Mouse (Mus musculus): ENCODE measurements around the gene Dpf3.

Dpf3 gene

DNA sequence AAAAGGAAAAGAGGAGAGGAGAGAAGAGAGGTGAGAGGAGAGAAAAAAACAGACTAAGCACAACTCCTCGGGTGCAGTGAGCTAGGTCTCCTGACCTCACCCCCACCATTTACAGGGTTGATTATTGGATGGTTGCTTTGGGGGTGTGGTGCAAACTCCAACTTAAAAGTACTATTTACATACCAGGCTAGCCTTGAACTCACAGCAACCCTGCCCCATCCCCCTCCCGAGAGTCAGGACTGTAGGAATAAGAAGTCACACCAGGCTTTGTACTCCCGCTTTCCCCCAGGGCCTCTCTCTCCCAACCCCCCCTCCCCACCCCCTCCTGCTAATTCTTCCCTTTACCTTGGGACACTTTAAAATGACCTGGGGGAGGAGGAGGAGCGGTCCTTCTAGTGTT, 8.8 kb upstream of the Dpf3 start:
- no peak for DNase-seq (ENCODE audit: low spot score in 2 of 2)

DNA sequence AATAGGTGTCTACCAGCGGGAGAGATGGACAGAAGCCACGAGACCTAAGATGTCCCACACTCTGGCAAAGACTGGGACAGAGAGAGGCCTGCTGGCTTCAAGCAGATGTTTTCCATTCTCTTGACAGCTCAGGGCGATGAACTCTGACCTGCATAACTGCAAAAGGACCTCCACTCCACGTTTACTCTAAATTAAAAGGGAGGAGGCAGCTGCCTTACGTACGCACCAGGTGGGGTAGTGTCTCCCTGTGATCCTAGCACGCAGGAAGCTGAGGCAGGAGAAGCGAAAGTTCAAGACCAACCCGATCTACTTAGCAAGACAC, 8.4 kb upstream of the Dpf3 start:
- no peak for DNase-seq (ENCODE audit: low spot score in 2 of 2)

DNA sequence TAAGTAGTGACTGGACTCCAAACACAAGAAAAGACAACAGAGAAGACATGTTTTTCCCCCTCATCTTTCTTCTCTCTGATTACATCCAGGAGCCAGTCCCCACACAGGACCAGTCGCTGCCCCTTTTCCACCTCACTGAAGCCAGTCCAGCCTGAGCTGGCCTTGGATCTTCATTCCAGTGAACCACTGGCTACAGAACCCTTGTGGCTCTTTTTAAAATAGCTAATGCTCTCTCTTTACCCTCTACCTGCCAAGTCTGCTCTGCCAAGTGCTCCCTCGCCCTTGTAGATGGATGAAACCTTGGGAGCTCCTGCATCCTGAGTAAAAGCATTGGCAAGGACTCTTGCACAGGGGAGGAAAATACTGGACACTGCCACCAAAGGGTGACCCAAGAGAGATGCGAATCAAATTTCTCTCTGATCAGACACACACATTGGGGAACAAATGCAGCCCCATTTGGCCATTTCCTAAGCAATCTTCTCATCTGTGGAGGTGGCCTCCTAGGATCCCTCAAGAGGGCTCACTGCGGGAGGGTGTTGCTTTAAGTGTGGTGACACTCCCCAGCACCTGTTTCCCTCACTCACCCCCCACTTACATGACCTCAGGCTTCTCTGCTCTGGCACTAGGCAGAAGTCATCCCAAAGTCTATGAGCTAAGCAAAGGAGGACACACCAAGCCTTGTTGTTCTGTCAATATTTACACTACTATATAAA, 7.9 kb upstream of the Dpf3 start:
- DNase-seq (ENCODE audit: low spot score in 2 of 2), result no peak

DNA sequence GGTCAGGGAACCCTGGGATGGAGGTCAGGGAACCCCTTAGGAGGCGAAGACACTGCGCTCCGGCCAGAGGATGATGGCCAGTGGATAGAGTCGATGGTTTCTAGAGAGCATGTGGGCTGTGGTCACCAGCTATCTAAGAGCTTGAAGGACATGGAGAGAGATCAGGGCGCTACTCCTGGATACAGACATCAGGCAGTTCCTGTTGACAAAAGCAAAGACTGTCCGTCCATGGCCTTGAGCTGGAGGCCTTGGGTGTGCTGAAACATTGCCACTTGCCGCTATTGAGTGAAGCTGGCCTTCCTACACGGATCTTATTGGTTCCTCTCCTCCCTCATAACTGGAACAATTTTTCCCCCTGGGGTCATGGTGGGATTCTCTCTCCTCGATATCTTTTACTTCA, 6.7 kb upstream of the Dpf3 start:
- no peak for DNase-seq (ENCODE audit: low spot score in 2 of 2)

DNA sequence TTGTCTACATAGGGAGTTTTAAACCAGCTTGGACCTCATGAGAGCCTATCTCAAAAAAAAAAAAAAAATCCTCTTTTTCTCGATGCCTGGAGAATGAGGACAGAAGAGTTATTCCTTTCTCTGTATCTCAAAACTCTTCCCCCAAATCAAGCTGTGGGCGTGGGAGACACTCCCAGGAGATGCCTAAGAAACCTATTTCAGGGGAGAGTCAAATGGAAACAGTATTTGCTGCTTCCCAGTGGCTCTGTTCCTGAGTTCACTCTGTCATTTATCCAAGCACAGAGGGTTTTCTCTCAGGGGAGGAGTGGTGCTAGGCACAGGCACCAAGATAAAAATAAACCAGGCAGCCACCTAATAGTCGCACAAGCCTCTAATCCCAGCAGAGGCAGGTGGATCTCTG, 5.3 kb upstream of the Dpf3 start:
- DNase-seq (ENCODE audit: low spot score in 2 of 2), result no peak

DNA sequence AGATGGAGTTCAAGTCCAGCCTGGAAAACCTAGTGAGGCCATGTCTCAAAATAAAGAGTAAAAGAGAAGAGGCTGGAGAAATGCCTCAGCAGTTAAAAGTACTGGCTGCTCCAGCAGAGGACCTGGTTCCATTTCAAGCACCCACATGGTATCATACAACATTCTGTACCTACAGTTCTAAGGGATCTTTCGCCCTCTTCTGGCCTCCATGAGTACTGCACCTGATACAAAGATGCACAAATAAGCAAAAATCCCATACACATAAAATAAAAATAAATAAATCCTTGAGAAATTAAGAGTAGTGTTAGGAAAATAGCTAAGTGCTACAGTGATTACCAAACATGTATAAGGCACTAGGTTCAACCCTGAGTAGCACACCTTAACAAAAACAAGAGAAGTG, 4.1 kb upstream of the Dpf3 start:
- DNase-seq (ENCODE audit: low spot score in 2 of 2), result peak in 1 of 2 experiments; percentile 13

DNA sequence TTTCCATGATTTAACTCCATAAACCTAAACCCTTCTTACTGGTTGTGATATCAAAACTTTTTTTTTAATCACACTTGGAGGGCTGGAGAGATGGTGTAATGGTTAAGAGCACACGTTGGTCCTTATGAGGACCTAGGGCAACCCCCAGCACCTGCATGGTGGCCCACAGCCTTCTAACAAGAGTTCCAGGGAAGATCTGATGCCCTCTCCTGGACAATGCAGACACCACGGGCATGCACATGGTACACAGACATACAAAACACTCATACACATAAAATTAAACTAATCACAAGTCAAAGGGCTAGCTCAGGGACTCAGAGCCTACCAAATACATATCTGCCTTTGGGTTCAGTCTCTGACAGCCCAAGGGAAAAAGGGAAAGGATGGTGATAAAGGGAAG, 2.2 kb upstream of the Dpf3 start:
- no peak for DNase-seq (ENCODE audit: low spot score in 2 of 2)

DNA sequence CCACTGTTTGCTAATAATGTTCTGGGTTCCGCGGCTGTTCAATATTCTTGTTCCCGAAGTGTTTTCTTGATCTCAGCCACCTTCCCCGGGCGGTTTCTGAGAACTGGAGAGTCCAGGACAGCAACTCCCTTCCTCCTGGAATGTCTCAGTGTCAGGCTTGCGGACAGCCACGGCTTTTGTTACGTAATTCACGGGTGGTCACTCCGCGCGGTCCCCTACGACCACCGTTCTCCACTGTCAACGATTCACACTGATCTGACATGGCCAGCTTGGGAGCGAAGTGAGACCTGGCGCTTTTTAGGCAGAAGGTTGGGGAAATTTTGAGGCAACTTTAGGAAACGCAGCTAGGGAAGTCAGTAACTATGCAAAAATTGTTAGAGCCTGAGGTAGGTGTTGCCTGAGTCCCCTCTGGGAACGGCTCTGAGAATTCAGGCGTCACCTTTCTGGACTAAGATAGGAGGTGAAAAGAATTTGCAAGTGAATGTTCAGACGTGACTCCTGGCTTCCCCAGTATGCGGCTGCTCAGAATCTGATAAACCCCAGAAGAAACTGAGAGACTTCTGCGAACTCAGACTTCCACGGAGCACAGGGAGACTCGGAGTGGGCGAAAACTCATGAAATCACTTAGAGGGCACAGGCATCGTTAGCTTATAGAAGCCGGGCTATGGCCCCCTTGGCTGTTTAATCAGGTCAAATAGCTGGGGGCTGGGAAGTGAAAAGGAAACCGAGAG, 860 bp upstream of the Dpf3 start:
- DNase-seq (ENCODE audit: low spot score in 2 of 2), result no peak

DNA sequence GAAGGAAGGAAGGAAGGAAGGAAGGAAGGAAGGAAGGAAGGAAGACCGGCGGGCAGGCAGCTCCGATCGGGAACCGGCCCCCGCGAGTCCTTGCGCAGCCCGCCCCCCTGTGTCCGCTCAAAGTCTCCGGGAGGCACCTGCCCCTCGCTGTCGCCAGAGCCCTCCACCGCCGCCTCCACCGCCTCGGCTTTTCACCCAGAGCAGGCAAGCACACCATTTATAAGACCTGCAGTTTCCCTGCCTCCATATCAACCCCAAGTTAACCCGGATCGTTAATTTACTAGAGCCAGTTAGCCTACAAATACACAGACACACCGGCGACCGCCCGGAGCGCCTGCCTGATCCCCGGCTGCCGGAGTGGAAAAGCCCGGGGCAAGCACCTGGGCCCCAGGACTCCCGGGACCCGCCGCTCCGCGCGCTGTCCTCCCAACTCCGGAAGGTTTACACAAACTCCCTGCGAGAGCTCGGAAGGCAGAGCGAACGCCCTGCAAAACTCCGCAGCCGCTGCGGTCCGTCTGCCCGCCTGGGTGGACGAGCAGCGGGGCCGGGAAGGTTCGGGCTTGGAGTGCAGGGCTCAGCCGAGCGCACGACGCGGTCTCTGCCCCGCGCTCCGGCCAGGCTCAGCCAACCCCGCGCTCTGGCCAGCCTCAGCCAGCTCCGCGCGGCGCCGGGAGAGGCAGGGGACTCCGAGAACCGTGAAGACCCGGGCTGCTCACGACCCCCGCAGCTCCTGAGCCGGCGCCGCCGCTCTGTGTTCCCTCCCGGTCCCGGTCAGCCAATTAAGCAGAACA, 650 bp downstream of the Dpf3 start:
- DNase-seq (ENCODE audit: low spot score in 2 of 2), result peak; percentile 6 to 27

DNA sequence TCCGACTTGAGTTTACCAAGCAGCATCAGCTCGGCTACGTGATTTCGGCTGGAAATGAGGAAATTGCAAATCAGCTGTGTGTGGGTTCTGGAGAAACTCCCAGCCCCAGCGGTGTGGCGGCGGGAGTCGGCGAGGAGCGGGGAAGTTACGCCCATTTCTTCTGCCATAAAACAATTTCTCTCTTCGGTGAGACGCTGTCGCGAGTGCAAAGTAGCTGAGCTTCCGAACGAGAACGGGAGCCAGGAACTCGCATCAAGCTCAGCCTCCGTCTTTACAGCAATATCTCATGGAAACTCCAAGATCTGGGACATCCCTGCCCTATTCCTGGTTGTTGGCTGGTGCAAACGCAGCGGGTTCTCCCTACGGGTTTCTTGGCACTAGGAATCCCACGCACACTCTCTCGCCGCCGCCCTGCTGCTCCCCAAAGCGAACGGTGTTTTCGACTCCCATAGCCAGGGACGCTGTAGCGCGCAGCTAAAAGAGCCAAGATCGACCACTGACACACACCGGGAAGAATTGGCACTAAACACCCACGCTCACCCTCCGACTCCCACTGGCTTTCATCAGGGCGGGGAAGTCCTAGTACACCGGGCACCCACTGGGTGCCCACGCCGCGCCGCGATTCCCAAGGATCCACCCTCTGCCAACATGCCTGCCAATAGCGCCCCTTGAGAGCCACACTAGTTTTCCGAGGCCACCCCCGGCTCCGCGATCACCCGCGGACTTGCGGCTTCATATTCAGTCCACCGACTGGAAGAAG, 1.4 kb downstream of the Dpf3 start:
- DNase-seq (ENCODE audit: low spot score in 2 of 2), result peak in 1 of 2 experiments; percentile 6

DNA sequence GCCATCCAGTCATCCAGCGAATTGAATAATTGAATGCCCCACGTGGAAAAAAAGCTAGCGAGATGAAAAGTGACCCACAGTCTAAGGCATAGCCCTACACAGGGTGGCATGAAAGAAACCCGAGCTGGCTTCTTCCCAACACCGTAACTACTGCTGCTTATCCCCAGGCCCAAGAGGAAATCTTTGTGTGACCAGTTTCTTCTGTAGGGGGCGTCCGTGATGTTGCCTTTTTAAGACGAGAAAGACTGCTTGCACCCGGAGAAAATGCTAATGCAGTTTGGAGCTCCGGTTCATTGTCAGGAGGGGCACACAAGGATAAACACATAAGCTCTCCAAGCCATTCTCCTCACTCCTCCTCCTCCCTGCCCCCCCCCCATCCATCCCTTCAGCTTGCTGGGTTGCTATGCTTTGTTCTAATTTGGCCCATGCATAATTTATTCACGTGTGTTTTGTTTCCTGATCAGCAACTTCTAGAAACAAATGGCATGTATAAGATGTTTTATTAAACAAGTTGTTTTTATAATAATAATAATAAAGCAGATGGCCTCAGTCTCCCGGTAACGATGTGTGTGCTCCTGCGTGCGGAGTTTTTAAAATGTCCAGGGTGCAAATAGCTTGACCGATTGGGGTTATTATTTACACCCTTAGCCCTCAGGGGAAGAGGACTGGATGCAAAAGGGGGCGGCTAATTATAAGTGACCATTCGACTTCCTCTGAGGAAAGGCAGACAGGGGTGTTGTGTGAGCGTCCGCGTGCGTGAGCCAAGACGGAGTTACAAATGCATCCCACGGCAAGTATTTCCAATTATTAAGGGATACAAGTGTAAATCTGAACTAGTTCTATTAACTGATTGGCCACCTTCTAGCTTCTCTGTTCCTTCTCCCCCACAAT, 2.4 kb downstream of the Dpf3 start:
- DNase-seq (ENCODE audit: low spot score in 2 of 2), result peak in 1 of 2 experiments; percentile 5

DNA sequence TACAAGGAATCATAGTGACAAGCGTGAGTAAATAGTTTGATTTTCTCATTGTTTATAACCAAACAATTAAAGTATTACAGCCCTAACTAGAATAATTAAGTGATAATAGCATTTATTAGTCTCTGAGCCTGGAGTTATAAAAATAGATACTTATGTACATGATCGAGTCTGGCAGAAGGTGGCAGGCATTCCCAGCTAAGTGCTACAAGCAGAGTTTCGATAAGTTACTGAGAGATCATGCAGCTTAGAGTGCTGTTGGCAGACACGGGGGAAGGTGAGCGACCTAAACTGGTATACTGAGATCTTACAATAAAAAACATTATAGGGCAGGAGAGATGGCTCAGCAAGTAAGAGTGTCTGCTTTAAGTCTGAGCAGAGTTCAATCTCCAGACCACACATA, 3.9 kb downstream of the Dpf3 start:
- no peak for DNase-seq (ENCODE audit: low spot score in 2 of 2)

DNA sequence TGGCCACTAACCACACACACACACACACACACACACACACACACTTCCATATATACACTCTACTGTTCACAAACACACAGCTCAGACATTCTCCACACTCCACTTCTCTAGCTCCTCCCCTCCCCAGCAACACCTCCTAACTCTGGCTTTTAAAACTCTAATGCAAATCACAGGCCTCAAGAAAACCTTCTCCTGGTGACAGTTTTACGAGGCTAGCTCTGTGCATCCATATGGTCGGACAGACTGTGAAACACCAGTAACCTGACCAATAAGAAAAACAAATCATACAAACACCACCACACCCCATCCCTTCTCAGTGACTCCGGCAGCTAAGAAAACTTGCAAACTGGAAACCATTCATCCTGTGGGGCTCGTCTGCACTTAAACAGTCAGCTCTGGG, 6.1 kb downstream of the Dpf3 start:
- DNase-seq (ENCODE audit: low spot score in 2 of 2), result no peak

DNA sequence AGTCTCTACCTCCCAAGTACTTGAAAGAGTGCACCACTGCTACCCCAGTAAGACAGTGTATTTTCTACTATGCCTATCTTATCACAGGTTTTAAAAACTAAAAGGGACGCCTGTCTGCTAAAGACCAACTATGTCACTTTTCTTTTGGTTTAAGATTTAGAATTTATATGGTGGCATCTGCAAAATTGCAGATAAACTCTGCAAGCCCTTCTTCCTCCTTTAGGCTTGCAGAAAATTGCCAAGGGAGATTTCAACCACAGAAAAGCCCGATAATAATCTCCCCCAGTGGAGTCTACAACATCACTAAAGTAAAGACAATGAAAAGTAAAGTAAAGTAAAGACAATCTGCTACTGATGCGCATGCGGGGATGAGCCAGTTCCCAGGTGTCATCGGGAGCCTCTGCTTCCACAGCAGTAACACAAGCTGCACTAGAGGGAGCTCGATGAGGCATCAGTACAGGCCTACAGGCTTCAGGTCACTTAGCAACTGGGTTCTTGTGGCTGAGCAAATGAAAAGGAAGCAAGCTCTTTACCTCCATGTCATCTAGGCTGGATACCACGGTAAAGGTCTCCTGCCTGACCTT, 7.6 kb downstream of the Dpf3 start:
- DNase-seq (ENCODE audit: low spot score in 2 of 2), result no peak

DNA sequence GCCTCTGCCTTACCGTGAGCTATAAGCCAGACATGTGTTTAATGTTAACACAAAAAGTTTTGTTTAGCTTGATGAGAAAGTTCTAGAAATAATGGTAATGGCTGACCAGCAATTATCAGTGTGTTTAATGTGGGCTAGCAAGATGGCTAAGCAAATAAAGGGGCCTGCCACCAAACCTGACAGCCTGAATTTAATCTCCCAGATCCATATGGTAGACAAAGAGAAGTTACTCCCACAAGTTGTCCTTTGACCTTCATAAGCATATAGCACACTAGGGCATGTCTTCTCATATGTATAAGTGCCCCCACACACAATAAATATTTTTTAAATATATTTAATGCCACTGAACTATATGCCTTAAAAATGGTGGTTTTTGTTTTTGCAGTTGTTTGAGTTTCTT, 8.4 kb downstream of the Dpf3 start:
- no peak for DNase-seq (ENCODE audit: low spot score in 2 of 2)

DNA sequence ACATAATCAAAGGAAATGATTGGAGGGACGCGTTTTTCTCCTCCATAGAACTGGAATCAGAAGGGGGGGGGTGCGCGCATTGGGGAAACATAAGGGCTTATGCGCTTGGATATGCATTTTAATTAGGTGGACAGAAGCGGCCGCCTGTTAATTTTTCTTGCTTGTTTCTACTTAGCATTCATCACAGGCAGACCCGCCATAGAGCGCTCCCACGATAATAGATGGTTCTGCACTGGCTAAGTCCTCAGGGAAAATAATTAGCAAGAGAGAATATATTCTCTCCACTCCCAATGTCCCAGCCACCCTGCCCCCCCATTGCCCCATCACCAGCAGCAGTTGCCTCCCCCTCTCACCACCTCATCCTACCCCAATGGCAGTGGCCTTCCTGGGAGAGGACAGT, 11.2 kb downstream of the Dpf3 start:
- DNase-seq (ENCODE audit: low spot score in 2 of 2), result no peak

DNA sequence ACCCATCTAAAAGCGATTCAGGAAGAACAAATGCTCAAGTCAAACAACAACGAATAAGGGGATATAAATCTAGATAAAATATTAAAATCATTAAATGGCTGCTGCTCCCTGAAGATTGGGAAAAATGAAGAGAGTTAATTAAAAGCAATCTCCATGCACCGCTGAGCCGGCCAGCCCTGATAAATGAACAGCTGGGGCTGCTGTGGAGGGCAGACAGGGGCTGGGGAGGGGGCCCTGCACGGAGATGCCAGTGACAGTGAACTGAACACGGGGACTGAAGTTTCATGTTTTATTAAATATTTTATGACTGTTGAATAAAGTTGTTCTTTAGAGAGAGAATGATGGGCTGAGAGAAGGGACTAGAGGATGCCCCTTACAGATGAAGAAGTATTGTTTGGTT, 12.1 kb downstream of the Dpf3 start:
- no peak for DNase-seq (ENCODE audit: low spot score in 2 of 2)

DNA sequence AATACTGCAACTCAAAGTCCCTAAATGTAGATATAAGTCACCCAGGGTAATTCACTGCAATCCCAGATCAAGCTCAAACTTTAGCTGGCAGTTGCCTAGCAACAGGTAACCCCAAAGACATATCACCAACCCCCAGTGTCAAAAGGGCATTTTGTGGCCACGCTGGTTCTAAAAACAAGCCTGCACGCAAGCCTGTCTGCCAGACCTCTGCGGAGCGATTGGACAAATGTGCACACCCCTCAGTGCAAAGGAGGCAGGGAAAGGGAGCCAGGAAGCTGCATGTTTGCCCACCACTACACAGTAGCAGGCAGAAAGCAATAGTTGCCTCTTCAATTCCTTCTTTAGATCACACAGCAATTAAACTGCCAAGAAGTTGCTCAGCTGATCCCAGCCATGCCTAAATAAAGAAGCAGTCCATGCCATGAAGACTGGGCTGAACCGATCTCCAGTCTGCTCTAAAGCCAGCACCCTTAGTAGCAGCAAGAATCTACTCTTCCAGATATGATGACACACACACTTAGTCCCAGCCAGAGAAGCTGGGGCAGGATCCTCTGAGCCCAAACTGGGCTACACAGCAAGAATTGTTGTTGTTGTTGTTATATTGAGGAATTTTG, 13.4 kb downstream of the Dpf3 start:
- no peak for DNase-seq (ENCODE audit: low spot score in 2 of 2)

DNA sequence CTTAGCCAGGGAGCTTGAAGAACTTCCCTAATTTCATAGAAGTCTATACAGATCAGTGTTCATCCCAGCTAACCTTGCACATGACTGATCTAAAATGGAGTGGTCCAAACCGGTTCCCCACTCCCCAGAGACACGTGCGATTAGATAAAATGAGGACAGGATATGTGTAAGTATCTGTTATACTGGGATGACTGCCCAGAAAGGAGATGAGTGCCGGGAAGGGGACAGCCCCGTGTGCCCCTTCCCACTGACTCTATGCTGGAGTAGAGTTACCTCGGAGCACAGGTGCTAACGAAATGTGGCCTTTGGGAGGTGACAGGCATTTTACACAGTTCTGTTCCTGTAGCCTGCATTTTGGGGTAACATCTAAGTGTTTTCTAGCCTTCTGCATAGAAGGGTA, 15.8 kb downstream of the Dpf3 start:
- DNase-seq (ENCODE audit: low spot score in 2 of 2), result no peak

DNA sequence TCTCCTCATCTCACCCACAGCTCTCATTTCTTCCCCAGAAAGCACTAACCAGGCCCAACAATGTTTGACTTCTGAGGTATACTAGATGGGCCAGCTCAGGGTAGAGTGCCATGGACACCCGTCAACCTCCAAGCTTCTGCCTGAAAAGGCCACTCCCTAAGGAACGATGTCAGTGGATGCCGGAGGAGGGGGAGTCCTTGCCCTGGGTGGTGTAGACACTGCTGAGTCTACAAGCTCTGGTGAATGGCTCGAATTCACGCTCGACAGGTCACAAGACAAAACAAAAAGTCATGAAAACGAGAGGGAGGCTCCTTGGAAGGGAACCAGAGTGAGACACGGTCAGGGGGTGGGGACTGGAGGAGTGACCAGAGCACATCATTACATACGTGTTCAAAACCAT, 17.4 kb downstream of the Dpf3 start:
- no peak for DNase-seq (ENCODE audit: low spot score in 2 of 2)
